Mouse (Mus musculus) forebrain, embryonic 13.5 days (tissue): ENCODE data around the gene Snapc5. TPM values are rescaled to one million over a fixed set of nuclear protein-coding genes. Genes with fewer than 3 reads are reported as not detected.

Experiments
- ATAC-seq: fragments of 200-750 bp; cut with Nextera tagmentation; 2 replicates; pipeline ENCODE4 v1.8.0; 2017
- H3K27ac ChIP-seq: fragments of 300-500 bp; sonication (generic); 2 replicates; pipeline ENCODE4 v1.5.1; 2015; ENCODE audit warnings: inconsistent platforms, mild to moderate bottlenecking, moderate library complexity
- H3K27me3 ChIP-seq: fragments of 300-500 bp; sonication (generic); 2 replicates; pipeline ENCODE4 v1.6.1; 2015; ENCODE audit warnings: mild to moderate bottlenecking, inconsistent platforms
- H3K36me3 ChIP-seq: fragments of 300-500 bp; sonication (generic); 2 replicates; pipeline ENCODE4 v1.6.1; 2015; ENCODE audit warnings: mild to moderate bottlenecking, inconsistent platforms; ENCODE audit not compliant: poor library complexity, severe bottlenecking
- H3K4me1 ChIP-seq: fragments of 300-500 bp; sonication (generic); 2 replicates; pipeline ENCODE4 v1.6.1; 2015; ENCODE audit warnings: inconsistent platforms
- H3K4me2 ChIP-seq: fragments of 300-500 bp; sonication (generic); 2 replicates; pipeline ENCODE4 v1.6.1; 2015; ENCODE audit warnings: inconsistent platforms, mild to moderate bottlenecking, moderate library complexity
- H3K4me3 ChIP-seq: fragments of 300-500 bp; sonication (generic); 2 replicates; pipeline ENCODE4 v1.5.1; 2015; ENCODE audit warnings: mild to moderate bottlenecking, inconsistent platforms
- H3K9ac ChIP-seq: fragments of 300-500 bp; sonication (generic); 2 replicates; pipeline ENCODE4 v1.6.1; 2015; ENCODE audit warnings: mild to moderate bottlenecking, inconsistent platforms
- H3K9me3 ChIP-seq: fragments of 300-500 bp; sonication (generic); replicated peaks from 2 replicates; pipeline ENCODE4 v1.6.1; 2016; ENCODE audit warnings: inconsistent platforms
- WGBS: fragments of 180-500 bp; shearing (Covaris S2); methylation state at CpG from one replicate; pipeline ENCODE4 v1.1.7; 2015; 5-methylcytosine and 5-hydroxymethylcytosine counted together
- microRNA-seq: library from miRNA; unstranded; fragments of <30 nt; microRNA quantifications from one replicate; pipeline ENCODE4, GENCODE M21; 2016
- polyA plus RNA-seq: library from polyadenylated mRNA; unstranded; fragments of >200 nt; fragmentation: Nextera tagmentation; extraction: Ambion mirVana; gene quantifications from 2 replicates; pipeline ENCODE4 v1.2.1, GENCODE M21; 2015

Snapc5 gene
- polyA plus RNA-seq, 1 experiment from 2014 or later: 45.9 TPM

DNA sequence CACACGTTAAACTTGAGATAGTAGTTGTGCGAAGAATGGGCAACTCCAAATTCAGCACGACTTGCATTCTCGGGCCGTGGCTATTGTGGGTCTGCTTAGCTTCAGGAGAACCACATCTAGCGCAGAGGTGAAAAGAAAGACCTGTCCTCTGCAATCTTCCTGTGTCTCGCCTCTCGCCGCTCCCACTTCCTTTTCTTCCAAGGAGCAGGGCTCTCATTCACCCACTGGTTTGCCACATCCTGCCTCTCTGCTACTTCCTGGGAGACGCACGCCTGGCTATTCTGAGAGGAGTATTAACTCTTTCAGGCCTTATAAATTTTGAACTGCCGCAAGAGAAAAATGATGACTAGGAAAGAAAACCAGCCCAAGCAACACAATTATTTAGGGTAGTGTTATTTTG, 48.7 kb downstream of the Snapc5 start:
- Histone ChIP-seq H3K9ac (no peak overlapping the region), H3K27me3 (no peaks in the 10 kb centered on the region), H3K4me1 (peaks cover 26% of the 10 kb centered on the region), H3K4me3 (no peak overlapping the region), H3K27ac (no peak overlapping the region), H3K4me2 (no peak overlapping the region), H3K9me3 (no peaks in the 10 kb centered on the region), H3K36me3 (no peaks in the 10 kb centered on the region)
- 91% methylated on average over 12 of the region's 12 CpGs for WGBS
- no peak for ATAC-seq

GRCm38 (mm10) chr9:64228972-64229371, 49.9 kb downstream of the Snapc5 start:
- H3K27ac ChIP-seq: peak overlapping the region; percentile 8; the same call in 1 of the 2 replicates
- no peak overlapping the region for H3K4me2 ChIP-seq
- no peak for ATAC-seq
- no peak overlapping the region for H3K9ac ChIP-seq
- H3K27me3 ChIP-seq: no peaks in the 10 kb centered on the region
- H3K4me1 ChIP-seq: peaks cover 26% of the 10 kb centered on the region
- H3K36me3 ChIP-seq: no peaks in the 10 kb centered on the region
- H3K9me3 ChIP-seq: no peaks in the 10 kb centered on the region
- no peak overlapping the region for H3K4me3 ChIP-seq

GRCm38 (mm10) chr9:64231171-64231570, 52.1 kb downstream of the Snapc5 start:
- H3K9ac ChIP-seq: no peak overlapping the region
- H3K27ac ChIP-seq: no peak overlapping the region
- ATAC-seq: no peak
- H3K9me3 ChIP-seq: no peaks in the 10 kb centered on the region
- H3K36me3 ChIP-seq: 0 out of 2 replicates have a peak, but pooled peaks cover 2% of the 10 kb centered on the region
- WGBS: 81% methylated on average over 5 of the region's 5 CpGs
- no peak overlapping the region for H3K4me2 ChIP-seq
- H3K4me1 ChIP-seq: peaks cover 26% of the 10 kb centered on the region
- no peaks in the 10 kb centered on the region for H3K27me3 ChIP-seq
- H3K4me3 ChIP-seq: no peak overlapping the region

GRCm38 (mm10) chr9:64231674-64232073, 52.6 kb downstream of the Snapc5 start:
- H3K27ac ChIP-seq: no peak overlapping the region
- H3K4me2 ChIP-seq: no peak overlapping the region
- no peaks in the 10 kb centered on the region for H3K27me3 ChIP-seq
- H3K4me1 ChIP-seq: peaks cover 26% of the 10 kb centered on the region
- WGBS: 75% methylated on average over 3 of the region's 3 CpGs
- 0 out of 2 replicates have a peak, but pooled peaks cover 5% of the 10 kb centered on the region for H3K36me3 ChIP-seq
- no peak overlapping the region for H3K9ac ChIP-seq
- no peaks in the 10 kb centered on the region for H3K9me3 ChIP-seq
- no peak for ATAC-seq
- no peak overlapping the region for H3K4me3 ChIP-seq

GRCm38 (mm10) chr9:64232257-64232957, 53.3 kb downstream of the Snapc5 start:
- H3K27me3 ChIP-seq: no peaks in the 10 kb centered on the region
- H3K4me1 ChIP-seq: peaks cover 26% of the 10 kb centered on the region
- H3K36me3 ChIP-seq: 0 out of 2 replicates have a peak, but pooled peaks cover 5% of the 10 kb centered on the region
- no peak overlapping the region; the same call in 1 of the 2 replicates for H3K27ac ChIP-seq
- no peak for ATAC-seq
- no peak overlapping the region for H3K4me3 ChIP-seq
- no peak overlapping the region for H3K9ac ChIP-seq
- H3K4me2 ChIP-seq: no peak overlapping the region
- 51% methylated on average over 9 of the region's 9 CpGs for WGBS
- no peaks in the 10 kb centered on the region for H3K9me3 ChIP-seq

Small RNA genes lying within 50 kb of the gene (microRNA-seq; reads per million reads assigned to microRNA genes)
- gene Gm24106: not detected

Other genes starting within 250 kb of the Snapc5 start
- gene Smad6, start 157.2 kb upstream of the Snapc5 start, polyA plus RNA-seq: 1.6 and 1.7 TPM in 2 replicates
- gene Lctl, start 62.1 kb upstream of the Snapc5 start, polyA plus RNA-seq: not detected in 2 replicates
- gene Zwilch, start 6.2 kb upstream of the Snapc5 start, polyA plus RNA-seq: 16.7 and 20.6 TPM in 2 replicates
- 801 and 817 TPM in 2 replicates for gene Rpl4, start 5.9 kb upstream of the Snapc5 start, polyA plus RNA-seq
- gene Uchl4, start 55.9 kb downstream of the Snapc5 start, polyA plus RNA-seq: 2.4 and 2.8 TPM in 2 replicates
- gene Map2k1, start 74.4 kb downstream of the Snapc5 start, polyA plus RNA-seq: 40.3 and 42.6 TPM in 2 replicates
- gene Tipin, start 102.3 kb downstream of the Snapc5 start, polyA plus RNA-seq: 243 and 245 TPM in 2 replicates
- 19.4 and 21.7 TPM in 2 replicates for gene Dis3l, start 162.0 kb downstream of the Snapc5 start, polyA plus RNA-seq
- 5.2 and 6.4 TPM in 2 replicates for gene Megf11, start 206.4 kb downstream of the Snapc5 start, polyA plus RNA-seq